Mouse (Mus musculus) heart, embryonic 10.5 days (tissue): ENCODE measurements around the gene Ptges2. TPM values are rescaled to one million over a fixed set of nuclear protein-coding genes. Genes with fewer than 3 reads are reported as not detected.
A peak's percentile ranks its signal among the peaks of the same experiment; 100 is the strongest.

ENCODE experiments used
- DNase-seq: peaks from one replicate; pipeline ENCODE4 v3.0.0-alpha.2; 2017; ENCODE audit warnings: low spot score
- H3K27ac ChIP-seq: fragments of 300-500 bp; sonication (generic); 2 replicates; pipeline ENCODE4 v1.5.1; 2016; ENCODE audit warnings: mild to moderate bottlenecking
- H3K27me3 ChIP-seq: fragments of 300-500 bp; sonication (generic); 2 replicates; pipeline ENCODE4 v1.6.1; 2016; ENCODE audit warnings: mild to moderate bottlenecking; ENCODE audit not compliant: poor library complexity, insufficient read depth, severe bottlenecking
- H3K36me3 ChIP-seq: fragments of 300-500 bp; sonication (generic); 2 replicates; pipeline ENCODE4 v1.6.1; 2016; ENCODE audit warnings: mild to moderate bottlenecking, moderate library complexity
- H3K4me1 ChIP-seq: fragments of 300-500 bp; sonication (generic); 2 replicates; pipeline ENCODE4 v1.6.1; 2016; ENCODE audit warnings: mild to moderate bottlenecking
- H3K4me3 ChIP-seq: fragments of 300-500 bp; sonication (generic); 2 replicates; pipeline ENCODE4 v1.5.1; 2016; ENCODE audit warnings: mild to moderate bottlenecking, moderate library complexity
- H3K9me3 ChIP-seq: fragments of 300-500 bp; sonication (generic); 2 replicates; pipeline ENCODE4 v1.6.1; 2016; ENCODE audit warnings: mild to moderate bottlenecking, moderate library complexity
- WGBS: fragments of 180-500 bp; shearing (Covaris S2); methylation state at CpG from one replicate; pipeline ENCODE4 v1.1.7; 2016; 5-methylcytosine and 5-hydroxymethylcytosine counted together
- polyA plus RNA-seq: library from polyadenylated mRNA; unstranded; fragments of >200 nt; fragmentation: Nextera tagmentation; extraction: Ambion mirVana; gene quantifications from 2 replicates; pipeline ENCODE4 v1.2.1, GENCODE M21; 2016

Ptges2 gene
- polyA plus RNA-seq, 1 experiment from 2014 or later = 34.4 TPM

DNA sequence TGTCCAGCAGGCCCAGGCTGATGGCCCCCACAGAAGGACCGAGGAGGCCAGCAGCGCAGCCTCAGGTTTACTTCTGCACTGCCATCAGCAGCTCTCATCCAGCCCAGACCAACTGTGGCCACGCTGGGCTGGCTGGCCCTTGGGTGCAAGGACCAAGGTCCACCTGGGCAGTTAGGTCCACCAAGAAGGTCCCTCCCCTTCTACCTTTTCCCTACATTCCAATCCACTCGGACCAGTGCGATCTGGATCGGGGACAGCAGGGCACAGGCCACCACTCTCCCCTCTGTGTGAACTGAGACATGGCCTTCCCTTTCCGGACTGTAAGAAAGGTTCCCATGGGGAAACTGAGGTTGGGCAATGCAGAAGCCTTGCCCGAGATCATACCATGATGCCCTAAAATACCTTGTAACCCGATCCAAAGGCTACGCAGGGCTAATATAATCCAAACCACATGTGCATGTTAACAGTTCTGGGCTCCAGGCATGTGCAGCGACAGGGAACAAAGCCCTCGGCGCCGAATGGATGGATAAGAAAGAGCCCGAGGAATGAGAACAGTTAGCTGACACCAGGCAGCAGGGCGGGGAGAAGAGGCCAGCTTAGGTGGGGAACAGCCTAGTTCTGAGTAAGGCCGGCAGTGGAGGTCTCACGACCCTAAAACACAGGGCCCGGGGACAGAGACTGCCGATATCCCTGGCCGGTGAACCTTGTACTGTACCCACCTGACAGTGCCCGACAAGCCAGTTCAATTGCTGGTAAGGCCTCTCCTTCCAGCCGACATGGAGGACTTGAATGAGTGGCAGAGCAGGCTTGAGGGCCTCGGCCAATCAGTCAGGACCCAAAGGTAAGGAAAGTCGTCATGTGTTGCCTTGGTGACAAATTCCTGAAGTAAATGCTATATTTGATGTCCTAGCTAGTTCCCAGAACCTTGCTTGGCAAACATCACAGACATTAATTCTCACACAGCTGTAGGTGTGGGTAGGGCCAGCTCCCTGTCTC is 13.0 kb downstream of the Ptges2 start:
- H3K27ac ChIP-seq = peak overlapping the region; percentile 56
- no peaks in the 10 kb centered on the region for H3K27me3 ChIP-seq
- H3K4me3 ChIP-seq = no peak overlapping the region
- DNase-seq = no peak
- H3K36me3 ChIP-seq = peaks cover under 1% of the 10 kb centered on the region; the same call in 1 of the 2 replicates
- H3K4me1 ChIP-seq = peaks cover 9% of the 10 kb centered on the region; the same call in 1 of the 2 replicates
- no peaks in the 10 kb centered on the region for H3K9me3 ChIP-seq
- 64% methylated on average over 25 of the region's 25 CpGs for WGBS

DNA sequence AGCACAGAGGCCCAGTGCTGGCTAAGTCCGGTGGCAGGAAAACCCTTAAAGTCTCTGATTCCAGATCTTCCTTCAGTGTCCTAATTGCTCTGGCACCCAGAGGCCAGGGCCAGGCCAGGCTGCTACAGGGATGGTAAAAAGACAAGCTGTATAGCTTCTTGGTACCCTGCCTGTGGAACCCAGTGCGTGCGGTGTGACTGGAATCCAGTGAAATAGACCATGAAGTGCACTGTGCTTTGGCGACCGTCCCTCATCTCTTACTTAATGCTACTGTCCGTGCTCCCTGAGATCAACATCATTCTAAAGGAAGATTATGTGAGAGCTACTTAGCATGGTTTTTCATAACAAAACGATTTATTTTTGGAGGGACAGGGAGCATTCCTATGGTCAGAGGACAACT is 15.7 kb downstream of the Ptges2 start:
- 78% methylated on average over 7 of the region's 7 CpGs for whole genome bisulfite sequencing
- Histone ChIP-seq H3K27ac (no peak overlapping the region), H3K9me3 (no peaks in the 10 kb centered on the region), H3K4me3 (no peak overlapping the region), H3K36me3 (peaks cover 27% of the 10 kb centered on the region), H3K27me3 (no peaks in the 10 kb centered on the region), H3K4me1 (peaks cover 9% of the 10 kb centered on the region; the same call in 1 of the 2 replicates)
- no peak for DNase-seq

DNA sequence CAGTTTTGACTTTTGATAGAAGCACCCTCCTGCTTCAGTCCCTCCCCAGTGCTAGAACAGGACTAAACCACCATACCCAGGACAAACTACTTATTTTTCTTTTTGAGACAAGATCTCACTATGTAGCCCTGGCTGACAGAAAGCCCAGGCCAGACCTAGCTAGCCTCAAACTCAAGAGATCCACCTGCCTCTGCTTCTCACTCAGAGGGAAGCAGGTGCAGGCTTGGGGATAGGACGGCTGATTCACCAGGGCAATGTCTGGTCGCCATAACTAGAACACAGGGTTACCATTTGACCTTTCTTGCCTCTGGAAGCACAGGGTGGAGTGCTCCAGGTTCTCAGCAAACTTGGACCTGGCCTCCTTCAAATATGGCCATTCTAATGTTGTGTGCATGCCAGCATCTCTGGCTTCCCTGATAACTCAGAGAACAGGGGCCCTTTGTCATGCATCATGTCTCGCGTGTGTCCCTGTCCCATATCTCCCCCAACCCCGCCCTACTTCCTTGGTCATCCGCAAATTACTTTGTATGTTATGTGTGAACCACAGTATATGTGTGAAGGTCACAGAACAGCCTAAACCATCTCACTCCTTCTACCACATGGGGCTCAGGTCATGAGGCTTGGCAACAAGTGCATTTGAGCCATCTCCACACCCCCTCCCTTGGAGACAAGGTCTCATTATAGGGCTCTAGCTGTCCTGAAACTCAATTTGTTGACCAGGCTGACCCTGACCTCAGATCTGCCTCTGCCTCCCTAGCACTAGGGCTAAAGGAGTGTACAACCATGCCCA is 17.2 kb downstream of the Ptges2 start:
- H3K4me1 ChIP-seq = peaks cover 9% of the 10 kb centered on the region; the same call in 1 of the 2 replicates
- 91% methylated on average over 6 of the region's 6 CpGs for WGBS
- no peaks in the 10 kb centered on the region for H3K9me3 ChIP-seq
- no peaks in the 10 kb centered on the region for H3K27me3 ChIP-seq
- no peak overlapping the region for H3K27ac ChIP-seq
- H3K36me3 ChIP-seq = peaks cover 42% of the 10 kb centered on the region
- H3K4me3 ChIP-seq = no peak overlapping the region
- DNase-seq = no peak

DNA sequence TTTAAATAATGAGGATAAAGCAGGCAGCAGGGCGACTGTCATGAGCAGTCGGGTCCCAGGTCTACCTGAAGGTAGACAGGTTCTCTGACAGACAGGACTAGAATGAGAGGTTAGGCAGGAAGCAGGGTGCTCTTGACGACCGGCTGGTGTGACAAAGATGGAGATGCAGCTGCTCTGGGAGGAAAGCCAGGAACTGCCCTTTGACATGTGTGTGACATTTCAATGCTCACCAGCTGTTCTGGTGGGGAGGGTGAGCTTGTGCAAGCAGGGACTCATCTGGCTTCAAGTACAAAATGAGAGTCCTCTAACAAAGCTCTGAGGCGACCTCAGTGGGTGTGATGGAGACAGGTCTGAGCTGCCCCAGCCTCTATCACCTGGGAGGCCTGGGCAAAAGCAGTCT is 18.2 kb downstream of the Ptges2 start:
- H3K36me3 ChIP-seq = peaks cover 52% of the 10 kb centered on the region
- no peaks in the 10 kb centered on the region for H3K9me3 ChIP-seq
- no peaks in the 10 kb centered on the region for H3K27me3 ChIP-seq
- no peak overlapping the region for H3K4me3 ChIP-seq
- H3K4me1 ChIP-seq = 0 out of 2 replicates have a peak, but pooled peaks cover 2% of the 10 kb centered on the region
- no peak overlapping the region for H3K27ac ChIP-seq
- WGBS = 61% methylated on average over 5 of the region's 5 CpGs
- DNase-seq = no peak

DNA sequence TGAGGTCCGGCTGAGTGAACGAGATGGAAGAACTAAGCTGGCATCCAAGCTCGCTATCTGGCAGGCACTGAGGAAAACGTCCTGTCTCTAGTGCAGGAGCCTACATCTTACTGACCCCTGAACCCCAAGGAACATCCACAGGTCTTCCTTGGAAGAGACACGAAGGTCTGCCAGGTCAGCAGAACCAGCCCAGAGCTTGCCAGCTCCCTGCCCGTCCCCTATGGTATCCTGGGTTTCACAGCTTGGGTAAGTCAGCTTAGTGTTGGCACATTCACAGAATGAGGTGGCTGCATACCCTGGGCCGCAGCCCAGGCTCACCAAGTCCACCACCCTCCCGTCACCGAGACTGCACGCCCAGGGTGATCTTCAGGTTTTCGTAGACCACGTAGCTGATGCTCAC is 20.1 kb downstream of the Ptges2 start:
- Histone ChIP-seq H3K9me3 (no peaks in the 10 kb centered on the region), H3K4me1 (0 out of 2 replicates have a peak, but pooled peaks cover 3% of the 10 kb centered on the region), H3K4me3 (no peak overlapping the region), H3K27me3 (no peaks in the 10 kb centered on the region), H3K36me3 (peaks cover 71% of the 10 kb centered on the region), H3K27ac (no peak overlapping the region)
- 93% methylated on average over 12 of the region's 12 CpGs for WGBS
- no peak for DNase-seq

GRCm38 (mm10) chr2:32416556-32416955 is 20.9 kb downstream of the Ptges2 start:
- H3K36me3 ChIP-seq = peaks cover 78% of the 10 kb centered on the region
- 82% methylated on average over 2 of the region's 2 CpGs for WGBS

DNA sequence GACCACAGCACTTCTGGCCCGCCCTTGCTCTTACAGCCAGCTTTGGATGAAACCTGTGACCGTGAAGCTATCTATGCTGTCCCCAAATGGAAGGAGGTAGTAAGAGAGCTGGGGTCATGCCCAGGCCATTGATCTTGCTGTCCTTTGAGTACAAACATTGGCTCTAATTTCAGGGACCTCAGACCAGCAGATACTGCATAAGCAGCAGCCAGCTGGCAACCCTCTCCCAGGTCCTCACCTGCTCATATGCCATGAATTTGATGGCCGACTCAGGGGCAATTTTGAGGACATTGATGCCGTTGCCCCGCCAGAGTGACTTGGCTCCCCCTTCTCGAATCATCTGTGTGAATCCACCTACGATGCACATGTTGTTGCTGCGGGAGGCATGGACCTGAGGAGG is 21.8 kb downstream of the Ptges2 start:
- DNase-seq = no peak
- Histone ChIP-seq H3K4me3 (no peak overlapping the region), H3K36me3 (peaks cover 79% of the 10 kb centered on the region), H3K27me3 (no peaks in the 10 kb centered on the region), H3K4me1 (peaks cover 13% of the 10 kb centered on the region), H3K9me3 (no peaks in the 10 kb centered on the region), H3K27ac (no peak overlapping the region)
- WGBS = 90% methylated on average over 8 of the region's 8 CpGs

More at GRCm38 (mm10) chr2:32416556-32416955, 20.9 kb downstream of the Ptges2 start:
- no peak overlapping the region for H3K4me3 ChIP-seq
- H3K4me1 ChIP-seq = peaks cover 4% of the 10 kb centered on the region
- H3K9me3 ChIP-seq = no peaks in the 10 kb centered on the region
- DNase-seq = no peak
- no peaks in the 10 kb centered on the region for H3K27me3 ChIP-seq
- no peak overlapping the region for H3K27ac ChIP-seq

- H3K27ac ChIP-seq = no peak overlapping the region
- H3K36me3 ChIP-seq = peaks cover 79% of the 10 kb centered on the region
- no peaks in the 10 kb centered on the region for H3K27me3 ChIP-seq
- peaks cover 24% of the 10 kb centered on the region for H3K4me1 ChIP-seq
- H3K4me3 ChIP-seq = no peak overlapping the region
- DNase-seq = no peak
- no peaks in the 10 kb centered on the region for H3K9me3 ChIP-seq
- 82% methylated on average over 12 of the region's 12 CpGs for WGBS
Measured at GRCm38 (mm10) chr2:32418430-32419151, 22.9 kb downstream of the Ptges2 start.

DNA sequence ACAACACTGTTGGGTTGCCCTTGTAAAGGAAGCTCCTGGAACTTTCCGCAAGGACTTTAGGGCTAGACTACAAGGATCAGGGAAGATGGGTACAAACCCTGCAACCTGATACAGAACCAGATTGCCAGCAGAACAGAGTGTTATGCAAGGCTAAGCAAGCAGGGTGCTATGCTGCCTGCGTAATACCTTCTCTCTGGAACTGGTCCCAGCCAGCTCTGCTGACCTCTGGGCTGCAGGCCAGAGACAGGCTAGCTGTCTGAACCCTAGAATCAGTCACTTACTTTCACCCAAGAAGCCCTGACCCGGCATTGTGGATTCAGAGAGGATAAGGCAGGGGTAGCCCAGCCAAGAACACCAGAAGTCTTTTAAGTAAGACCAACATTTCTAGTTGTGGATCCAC is 23.7 kb downstream of the Ptges2 start:
- Histone ChIP-seq H3K4me1 (peaks cover 32% of the 10 kb centered on the region), H3K27ac (no peak overlapping the region), H3K4me3 (no peak overlapping the region), H3K36me3 (peaks cover 72% of the 10 kb centered on the region), H3K9me3 (no peaks in the 10 kb centered on the region), H3K27me3 (no peaks in the 10 kb centered on the region)
- DNase-seq = no peak
- WGBS = 89% methylated on average over 3 of the region's 3 CpGs

- Histone ChIP-seq H3K27me3 (no peaks in the 10 kb centered on the region), H3K27ac (no peak overlapping the region), H3K4me3 (no peak overlapping the region), H3K9me3 (no peaks in the 10 kb centered on the region), H3K4me1 (peaks cover 39% of the 10 kb centered on the region), H3K36me3 (peaks cover 64% of the 10 kb centered on the region)
- WGBS = 90% methylated on average over 12 of the region's 12 CpGs
- no peak for DNase-seq
Measured at GRCm38 (mm10) chr2:32420066-32420608, 24.4 kb downstream of the Ptges2 start.

- H3K4me3 ChIP-seq = no peak overlapping the region
- H3K4me1 ChIP-seq = peaks cover 44% of the 10 kb centered on the region
- 83% methylated on average over 6 of the region's 6 CpGs for WGBS
- no peak overlapping the region for H3K27ac ChIP-seq
- peaks cover 59% of the 10 kb centered on the region for H3K36me3 ChIP-seq
- H3K27me3 ChIP-seq = no peaks in the 10 kb centered on the region
- DNase-seq = no peak
- no peaks in the 10 kb centered on the region for H3K9me3 ChIP-seq
Measured at GRCm38 (mm10) chr2:32420647-32421046, 25.0 kb downstream of the Ptges2 start.

GRCm38 (mm10) chr2:32421851-32422251 is 26.2 kb downstream of the Ptges2 start:
- Histone ChIP-seq H3K27ac (no peak overlapping the region), H3K36me3 (peaks cover 47% of the 10 kb centered on the region), H3K4me3 (no peak overlapping the region), H3K27me3 (no peaks in the 10 kb centered on the region), H3K9me3 (no peaks in the 10 kb centered on the region), H3K4me1 (peaks cover 46% of the 10 kb centered on the region)
- DNase-seq = no peak
- 90% methylated on average over 6 of the region's 6 CpGs for WGBS
